Mouse (Mus musculus): ENCODE measurements at regions not wholly inside any gene's neighbourhood (a gene's known extent, or its start where the extent isn't known, plus 50 kb on each side); places are given as distances from the start of the nearest gene placed in this dataset.

GRCm38 (mm10) chr6:18764536-18764935, 83.8 kb upstream of the Lsm8 start:
- H3K9me3 ChIP-seq (ENCODE audit: low read length), result no peaks in the 10 kb centered on the region
- TF ChIP-seq EP300 (IDR thresholded peaks at IDR 0.05) (no peak), CTCF (IDR thresholded peaks at IDR 0.05) (no peak)
- ATAC-seq (no peak), DNase-seq (ENCODE audit: low spot score) (no peak)
- no peak overlapping the region for H3K9ac ChIP-seq (replicated peaks; ENCODE audit: low read depth)
- no peaks in the 10 kb centered on the region for H3K27me3 ChIP-seq (replicated peaks; ENCODE audit: insufficient read depth, low read length)
- no peak overlapping the region for H3K27ac ChIP-seq (ENCODE audit: low read length)
- no peaks in the 10 kb centered on the region for H3K36me3 ChIP-seq (ENCODE audit: insufficient read depth, low read length)
- H3K4me2 ChIP-seq (replicated peaks; ENCODE audit: low read depth, low read length), result no peak overlapping the region
- no peak overlapping the region for H3K4me3 ChIP-seq (ENCODE audit: low read depth, low read length)
- 89% methylated on average over 2 of the region's 2 CpGs for WGBS
- H3K4me1 ChIP-seq (ENCODE audit: insufficient read depth, low read depth, low read length), result no peaks in the 10 kb centered on the region

GRCm38 (mm10) chr6:18795390-18795789, 53.0 kb upstream of the Lsm8 start:
- Histone ChIP-seq H3K4me2 (replicated peaks; ENCODE audit: low read depth, low read length) (no peak overlapping the region), H3K27me3 (replicated peaks; ENCODE audit: insufficient read depth, low read length) (no peaks in the 10 kb centered on the region), H3K9ac (replicated peaks; ENCODE audit: low read depth) (no peak overlapping the region), H3K36me3 (ENCODE audit: insufficient read depth, low read length) (no peaks in the 10 kb centered on the region), H3K4me3 (ENCODE audit: low read depth, low read length) (no peak overlapping the region), H3K27ac (ENCODE audit: low read length) (no peak overlapping the region), H3K9me3 (ENCODE audit: low read length) (no peaks in the 10 kb centered on the region), H3K4me1 (ENCODE audit: insufficient read depth, low read depth, low read length) (no peaks in the 10 kb centered on the region)
- ATAC-seq (no peak), DNase-seq (ENCODE audit: low spot score) (no peak)
- TF ChIP-seq CTCF (IDR thresholded peaks at IDR 0.05) (no peak), EP300 (IDR thresholded peaks at IDR 0.05) (no peak)
- 52% methylated on average over 4 of the region's 4 CpGs for WGBS

GRCm38 (mm10) chr6:18795847-18796246, 52.5 kb upstream of the Lsm8 start:
- no peak overlapping the region for H3K4me3 ChIP-seq (ENCODE audit: low read depth, low read length)
- whole genome bisulfite sequencing, result 44% methylated on average over 1 of the region's 1 CpGs
- H3K9me3 ChIP-seq (ENCODE audit: low read length), result no peaks in the 10 kb centered on the region
- TF ChIP-seq CTCF (IDR thresholded peaks at IDR 0.05) (no peak), EP300 (IDR thresholded peaks at IDR 0.05) (no peak)
- no peak overlapping the region for H3K4me2 ChIP-seq (replicated peaks; ENCODE audit: low read depth, low read length)
- H3K9ac ChIP-seq (replicated peaks; ENCODE audit: low read depth), result no peak overlapping the region
- DNase-seq (ENCODE audit: low spot score) (no peak), ATAC-seq (no peak)
- H3K27ac ChIP-seq (ENCODE audit: low read length), result no peak overlapping the region
- no peaks in the 10 kb centered on the region for H3K4me1 ChIP-seq (ENCODE audit: insufficient read depth, low read depth, low read length)
- H3K36me3 ChIP-seq (ENCODE audit: insufficient read depth, low read length), result no peaks in the 10 kb centered on the region
- no peaks in the 10 kb centered on the region for H3K27me3 ChIP-seq (replicated peaks; ENCODE audit: insufficient read depth, low read length)

GRCm38 (mm10) chr6:18796540-18796939, 51.8 kb upstream of the Lsm8 start:
- no peak for ATAC-seq
- TF ChIP-seq EP300 (IDR thresholded peaks at IDR 0.05) (no peak), CTCF (IDR thresholded peaks at IDR 0.05) (no peak)
- no peak overlapping the region for H3K27ac ChIP-seq (ENCODE audit: low read length)
- no peaks in the 10 kb centered on the region for H3K9me3 ChIP-seq (ENCODE audit: low read length)
- H3K4me1 ChIP-seq (ENCODE audit: insufficient read depth, low read depth, low read length), result no peaks in the 10 kb centered on the region
- H3K9ac ChIP-seq (replicated peaks; ENCODE audit: low read depth), result no peak overlapping the region
- H3K27me3 ChIP-seq (replicated peaks; ENCODE audit: insufficient read depth, low read length), result no peaks in the 10 kb centered on the region
- DNase-seq (ENCODE audit: low spot score), result no peak
- H3K4me3 ChIP-seq (ENCODE audit: low read depth, low read length), result no peak overlapping the region
- no peak overlapping the region for H3K4me2 ChIP-seq (replicated peaks; ENCODE audit: low read depth, low read length)
- H3K36me3 ChIP-seq (ENCODE audit: insufficient read depth, low read length), result no peaks in the 10 kb centered on the region

All from lung, postnatal 0 days (tissue).